Mouse (Mus musculus) layer of hippocampus, adult 9-11 months (tissue): ENCODE measurements around the gene Cdkal1.

ENCODE experiments used
- DNase-seq: peaks from one replicate; pipeline ENCODE4 v3.0.0; 2022

Cdkal1 gene

GRCm38 (mm10) chr13:29808383-29808782 lies 47.1 kb downstream of the Cdkal1 start:
- no peak for DNase-seq

GRCm38 (mm10) chr13:29807930-29808329 lies 47.5 kb downstream of the Cdkal1 start:
- no peak for DNase-seq

DNA sequence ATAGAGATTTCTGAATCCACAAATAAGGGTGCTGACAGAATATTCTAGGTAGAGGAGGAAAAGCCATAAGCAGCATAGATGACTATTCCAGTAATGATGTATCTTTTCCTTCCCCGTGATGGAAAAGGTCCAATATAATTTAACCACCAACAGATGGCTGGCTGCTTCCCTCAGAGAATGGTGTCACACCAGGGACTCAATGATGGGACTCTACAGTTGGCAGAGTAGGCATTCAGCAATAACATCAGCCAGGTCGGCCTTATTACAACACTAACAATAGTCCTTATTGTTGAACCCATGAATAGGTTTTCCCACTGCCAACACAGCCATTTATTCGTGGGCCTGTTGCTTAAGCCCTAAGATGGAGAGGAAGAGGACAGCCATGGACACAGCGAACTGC lies 48.6 kb downstream of the Cdkal1 start:
- no peak for DNase-seq

DNA sequence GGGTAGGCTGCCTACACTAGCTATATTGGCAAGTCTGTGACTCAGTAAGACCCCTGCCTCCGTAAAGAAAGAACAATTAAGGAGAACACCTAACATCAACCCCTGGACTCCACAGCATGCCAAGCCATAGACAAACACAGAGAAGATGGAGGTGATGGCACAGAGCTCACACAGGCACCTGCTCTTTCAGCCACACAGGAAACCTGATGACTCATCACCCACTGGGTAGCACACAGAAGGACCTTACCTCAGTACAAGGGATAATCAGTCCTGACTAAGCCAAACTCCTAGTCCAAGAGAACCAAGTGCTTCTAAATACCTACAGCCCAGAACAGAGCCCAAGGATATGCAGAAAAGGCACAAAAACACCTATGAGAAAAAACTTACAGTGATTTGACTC lies 50.2 kb downstream of the Cdkal1 start:
- no peak for DNase-seq

DNA sequence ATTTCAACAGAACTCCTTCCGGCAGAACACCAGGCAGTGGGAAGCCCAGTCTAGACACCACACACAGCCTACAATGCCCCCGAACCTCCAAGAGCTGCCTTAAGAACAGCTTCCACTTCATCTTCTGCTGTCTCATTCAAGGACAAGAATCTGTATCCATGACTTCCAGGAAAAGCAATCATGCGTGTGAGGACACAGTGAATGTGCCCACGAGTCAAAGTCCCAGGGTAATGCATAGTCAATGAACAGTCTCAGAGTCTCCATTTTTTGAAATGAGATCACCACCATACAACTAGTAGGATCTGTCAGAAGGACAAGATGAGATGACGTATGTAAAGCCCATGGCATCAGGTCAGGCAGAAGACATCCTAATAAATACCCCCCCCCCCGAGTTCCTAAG lies 51.4 kb downstream of the Cdkal1 start:
- no peak for DNase-seq

DNA sequence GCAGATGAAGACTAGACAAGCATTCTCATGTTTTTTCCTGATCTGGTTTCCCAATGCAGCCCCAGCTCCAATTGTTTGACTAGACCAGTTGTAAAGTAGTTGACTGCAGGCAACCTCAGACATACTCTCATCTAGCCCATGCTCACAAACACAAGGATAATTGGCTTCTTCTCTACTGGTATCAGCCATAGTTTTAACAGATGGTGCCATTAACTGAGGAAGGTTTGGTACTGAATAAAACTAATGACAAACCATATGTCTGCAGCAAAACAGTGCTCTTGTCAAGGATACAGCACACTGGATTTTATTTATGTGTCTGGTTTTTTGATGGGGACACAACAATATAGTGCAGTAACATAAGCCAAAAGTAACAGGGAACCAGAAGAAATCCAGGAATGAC lies 52.8 kb downstream of the Cdkal1 start:
- no peak for DNase-seq

- DNase-seq: no peak
These were observed 55.4 kb downstream of the Cdkal1 start for GRCm38 (mm10) chr13:29800078-29800477.

DNA sequence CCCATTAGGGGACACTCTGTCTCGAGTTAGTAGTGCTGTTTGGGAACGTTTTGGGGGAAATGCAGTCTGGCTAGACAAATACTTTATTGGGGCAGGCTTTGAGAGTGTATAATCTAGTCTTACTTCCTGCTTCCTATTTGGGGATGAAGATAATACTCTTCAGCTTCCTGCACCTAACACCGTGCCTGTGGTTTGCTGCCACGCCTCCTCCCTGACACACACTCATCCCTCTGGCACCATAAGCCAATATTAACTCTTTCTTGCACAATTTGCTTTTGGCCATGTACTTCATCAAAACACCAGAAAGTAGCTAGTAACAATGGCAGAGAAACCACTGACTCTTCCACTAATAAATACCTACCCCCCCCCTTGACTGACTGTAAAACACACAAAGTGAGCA lies 63.4 kb downstream of the Cdkal1 start:
- DNase-seq: no peak

- no peak for DNase-seq
These were observed 64.0 kb downstream of the Cdkal1 start for GRCm38 (mm10) chr13:29791439-29791838.

GRCm38 (mm10) chr13:29786984-29787383 lies 68.5 kb downstream of the Cdkal1 start:
- DNase-seq: no peak

DNA sequence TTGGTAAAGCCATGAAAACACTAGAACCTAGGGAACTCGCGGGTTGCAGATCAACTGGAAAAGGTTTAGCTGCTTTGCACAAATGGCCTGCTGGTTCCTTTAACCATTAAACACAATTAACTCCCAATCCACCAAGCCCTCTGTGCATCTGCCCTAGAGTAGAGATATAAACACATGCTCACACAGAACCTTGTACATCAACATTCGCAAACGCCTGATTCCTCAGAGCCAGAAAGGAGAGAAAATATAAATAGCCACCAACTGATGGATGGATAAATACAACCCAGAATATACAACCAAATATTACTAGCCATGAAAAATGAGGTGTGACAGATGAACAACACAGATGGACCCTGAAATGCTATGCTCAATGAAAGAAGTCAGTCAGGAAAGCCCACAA lies 70.6 kb downstream of the Cdkal1 start:
- no peak for DNase-seq

DNA sequence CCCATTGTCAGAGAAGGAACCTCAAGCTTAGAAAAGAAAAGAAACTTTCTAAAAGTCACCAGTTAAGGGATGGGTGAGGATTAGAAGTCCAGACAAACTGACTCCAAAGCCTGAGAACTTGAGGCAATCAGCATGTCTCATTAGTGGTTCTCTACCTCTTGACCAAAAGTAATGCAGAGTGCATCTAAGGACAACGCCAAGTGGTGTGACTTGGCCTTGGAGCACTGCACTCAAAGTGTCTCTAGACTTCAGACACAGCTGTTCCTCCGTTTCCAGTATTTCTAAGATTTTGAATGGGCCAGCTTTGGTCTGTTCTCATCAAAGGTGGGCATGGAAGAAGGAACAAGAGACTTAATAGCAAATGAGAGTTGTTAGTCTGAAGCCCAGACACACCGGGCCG lies 74.1 kb downstream of the Cdkal1 start:
- no peak for DNase-seq

DNA sequence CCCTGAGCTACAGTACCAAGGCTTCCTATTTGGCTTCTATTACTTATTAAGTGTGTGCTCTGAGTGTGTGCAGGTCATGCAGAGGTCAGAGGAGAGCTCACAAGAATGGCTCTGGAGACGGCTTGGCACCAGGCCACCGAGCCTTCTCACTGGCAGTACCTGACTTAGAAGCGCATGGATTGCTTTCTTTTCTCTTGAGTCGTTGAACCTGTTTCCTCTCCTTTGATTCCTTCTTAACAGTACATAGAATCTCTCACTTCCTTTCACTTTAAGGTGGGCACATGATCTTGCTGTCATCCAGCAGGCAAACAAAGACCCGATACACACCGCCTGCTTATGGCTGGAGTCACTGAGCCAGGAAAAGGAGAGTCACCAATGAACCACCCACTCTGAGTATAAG lies 74.8 kb downstream of the Cdkal1 start:
- no peak for DNase-seq

DNA sequence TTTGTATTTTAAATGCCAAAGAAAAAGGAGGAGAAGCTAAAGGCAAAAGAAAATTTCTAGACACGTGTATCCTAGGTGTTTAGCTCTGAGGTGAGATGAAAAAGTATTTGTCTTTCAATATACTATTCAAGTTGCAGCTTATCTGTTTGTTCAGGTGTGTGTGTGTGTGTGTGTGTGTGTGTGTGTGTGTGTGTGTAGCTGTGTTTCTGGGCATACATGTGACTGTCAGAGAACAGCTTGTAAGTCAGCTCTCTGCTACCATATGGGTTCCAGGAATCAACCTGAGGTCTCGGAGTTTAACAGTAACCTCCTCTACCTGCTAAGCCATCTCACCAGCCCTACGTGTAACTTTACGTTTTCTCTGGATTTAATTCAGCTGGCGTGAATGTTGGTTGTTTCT lies 76.0 kb downstream of the Cdkal1 start:
- no peak for DNase-seq

DNA sequence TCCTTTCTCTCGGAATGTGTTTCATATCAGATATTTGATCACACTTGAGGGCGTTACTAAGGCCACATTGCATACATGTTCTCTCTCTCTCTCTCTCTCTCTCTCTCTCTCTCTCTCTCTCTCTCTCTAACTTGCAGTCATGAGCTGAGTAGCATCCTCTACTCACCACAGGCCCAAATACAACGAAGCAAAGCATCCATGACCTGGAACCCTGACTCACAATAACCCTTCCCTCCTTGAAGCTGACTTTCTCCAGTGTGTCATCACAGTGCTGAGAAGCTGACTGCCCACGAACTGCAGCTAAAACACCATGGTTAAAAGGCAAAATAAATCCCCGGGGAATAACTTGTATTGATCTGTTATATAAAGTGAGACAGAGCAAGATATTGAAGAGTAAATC lies 76.4 kb downstream of the Cdkal1 start:
- DNase-seq: no peak

DNA sequence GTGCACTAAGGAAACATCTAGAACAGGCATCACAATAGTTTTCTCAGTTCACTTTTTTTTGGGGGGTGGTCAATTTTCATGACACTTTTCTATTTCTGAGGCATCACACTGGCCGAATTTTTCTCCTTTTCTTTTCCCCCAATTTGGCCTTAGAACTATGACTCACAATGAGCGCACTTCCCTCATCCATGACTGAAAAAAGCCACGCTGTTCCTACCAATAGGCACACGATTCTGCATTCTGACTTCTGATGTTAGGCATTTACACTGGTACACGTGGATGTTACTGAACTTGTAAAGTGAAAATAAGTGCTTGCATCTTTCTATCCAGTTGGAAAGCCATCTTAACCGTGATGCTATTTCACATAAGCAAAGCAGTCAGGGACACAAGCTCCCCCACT lies 77.3 kb downstream of the Cdkal1 start:
- no peak for DNase-seq

GRCm38 (mm10) chr13:29777225-29777624 lies 78.2 kb downstream of the Cdkal1 start:
- no peak for DNase-seq

DNA sequence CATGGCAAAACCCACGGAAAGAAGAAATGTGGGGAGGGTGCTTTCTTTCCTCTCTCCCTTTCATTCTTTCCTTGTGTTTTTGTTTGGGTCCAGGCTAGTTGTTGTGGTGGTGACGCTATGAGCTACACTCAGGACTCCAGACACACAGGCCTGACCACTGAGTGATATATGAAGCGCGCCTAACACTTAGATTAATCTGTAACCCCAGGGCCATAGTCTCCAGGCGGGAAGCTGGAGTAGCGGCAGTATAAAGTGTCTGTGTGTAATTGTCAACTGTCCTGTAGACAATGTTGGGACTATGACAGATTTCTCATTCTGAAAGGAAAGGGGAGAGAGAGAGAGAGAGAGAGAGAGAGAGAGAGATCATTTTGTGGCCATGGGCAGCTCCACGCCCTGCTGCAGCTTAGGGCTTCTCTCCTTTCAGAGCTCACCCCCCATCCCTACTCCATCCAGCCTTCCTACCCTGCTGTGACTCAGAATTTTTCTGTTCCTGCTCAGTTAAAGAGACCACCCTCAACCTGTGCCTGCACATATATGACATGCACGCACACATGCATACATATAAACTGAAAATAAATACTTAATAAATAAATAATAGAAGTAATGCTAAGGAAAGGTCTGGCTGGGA lies 79.8 kb downstream of the Cdkal1 start:
- DNase-seq: no peak

GRCm38 (mm10) chr13:29773563-29773962 lies 81.9 kb downstream of the Cdkal1 start:
- no peak for DNase-seq

DNA sequence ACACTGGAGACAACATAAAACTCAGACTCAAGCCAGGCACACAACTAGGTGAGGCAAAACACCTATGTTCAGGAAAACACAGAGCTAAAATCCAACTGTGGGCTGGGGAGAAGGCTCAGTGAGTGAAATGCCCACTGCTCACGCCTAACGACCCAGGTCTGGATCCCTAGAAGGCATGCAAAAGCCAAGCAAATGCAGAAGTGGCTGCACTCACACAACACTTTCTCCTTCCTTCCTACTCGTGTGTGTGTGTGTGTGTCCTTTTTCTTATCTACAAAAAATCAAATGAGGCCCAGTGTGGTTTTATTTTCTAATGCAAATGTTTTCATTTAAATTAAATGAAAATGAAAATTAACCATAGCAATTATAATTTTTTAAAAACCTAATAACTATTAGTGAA lies 82.5 kb downstream of the Cdkal1 start:
- DNase-seq: no peak

GRCm38 (mm10) chr13:29769647-29770436 lies 85.6 kb downstream of the Cdkal1 start:
- DNase-seq: peak; percentile 41

GRCm38 (mm10) chr13:29768104-29768503 lies 87.4 kb downstream of the Cdkal1 start:
- no peak for DNase-seq

DNA sequence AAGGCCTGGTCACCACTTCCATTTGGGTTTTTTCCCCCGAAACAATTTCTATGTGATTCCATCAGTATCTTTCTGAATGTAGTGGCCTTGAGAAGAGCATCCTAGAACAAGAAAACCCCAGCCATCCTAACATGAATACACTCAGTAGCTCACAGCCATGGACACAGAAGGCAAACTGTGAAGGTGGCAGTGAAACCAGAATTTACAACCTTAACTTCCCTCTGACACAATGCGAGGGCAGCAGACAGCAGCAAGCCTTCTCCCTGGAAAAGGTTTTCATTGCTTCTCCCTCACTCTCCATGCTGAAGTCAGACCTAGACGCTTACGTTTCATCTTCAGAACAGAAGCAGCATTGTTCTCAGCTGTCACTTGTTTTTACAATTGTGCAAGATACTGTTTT lies 87.9 kb downstream of the Cdkal1 start:
- no peak for DNase-seq

- no peak for DNase-seq
These were observed 89.1 kb downstream of the Cdkal1 start for GRCm38 (mm10) chr13:29766377-29766776.

- no peak for DNase-seq
These were observed 90.2 kb downstream of the Cdkal1 start for GRCm38 (mm10) chr13:29765296-29765695.
